Mouse (Mus musculus): ENCODE results near the gene Lbh.
A peak's percentile ranks its signal among the peaks of the same experiment; 100 is the strongest.

Gene Lbh

GRCm38 (mm10) chr17:72911283-72911682, 6.8 kb upstream of the Lbh start:
- DNase-seq (ENCODE audit: low read depth, low spot score), result no peak

- no peak for DNase-seq (ENCODE audit: low read depth, low spot score)
Observed at GRCm38 (mm10) chr17:72911751-72912150, 6.4 kb upstream of the Lbh start.

DNA sequence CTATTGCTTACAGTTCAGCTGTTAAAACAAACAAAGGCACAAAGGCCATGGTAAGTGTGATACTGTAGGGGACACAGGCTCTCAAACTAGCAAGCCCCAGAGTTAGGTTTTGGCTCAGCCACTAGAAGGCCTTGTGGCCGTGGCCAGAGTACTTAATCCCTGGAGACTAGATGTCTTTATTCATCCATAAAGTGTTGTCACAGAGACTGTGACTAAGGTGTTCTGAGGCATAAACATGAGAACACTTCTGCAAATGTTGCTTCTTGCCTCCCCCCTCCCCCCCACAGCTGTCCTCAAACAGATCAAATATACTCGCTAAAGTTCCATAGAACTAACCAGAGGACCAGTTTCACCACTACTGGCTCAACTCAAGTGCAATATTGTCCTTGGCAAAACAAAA, 4.0 kb upstream of the Lbh start:
- DNase-seq (ENCODE audit: low read depth, low spot score), result no peak

GRCm38 (mm10) chr17:72917241-72918030, 669 bp upstream of the Lbh start:
- DNase-seq (ENCODE audit: low read depth, low spot score), result peak; percentile 94

DNA sequence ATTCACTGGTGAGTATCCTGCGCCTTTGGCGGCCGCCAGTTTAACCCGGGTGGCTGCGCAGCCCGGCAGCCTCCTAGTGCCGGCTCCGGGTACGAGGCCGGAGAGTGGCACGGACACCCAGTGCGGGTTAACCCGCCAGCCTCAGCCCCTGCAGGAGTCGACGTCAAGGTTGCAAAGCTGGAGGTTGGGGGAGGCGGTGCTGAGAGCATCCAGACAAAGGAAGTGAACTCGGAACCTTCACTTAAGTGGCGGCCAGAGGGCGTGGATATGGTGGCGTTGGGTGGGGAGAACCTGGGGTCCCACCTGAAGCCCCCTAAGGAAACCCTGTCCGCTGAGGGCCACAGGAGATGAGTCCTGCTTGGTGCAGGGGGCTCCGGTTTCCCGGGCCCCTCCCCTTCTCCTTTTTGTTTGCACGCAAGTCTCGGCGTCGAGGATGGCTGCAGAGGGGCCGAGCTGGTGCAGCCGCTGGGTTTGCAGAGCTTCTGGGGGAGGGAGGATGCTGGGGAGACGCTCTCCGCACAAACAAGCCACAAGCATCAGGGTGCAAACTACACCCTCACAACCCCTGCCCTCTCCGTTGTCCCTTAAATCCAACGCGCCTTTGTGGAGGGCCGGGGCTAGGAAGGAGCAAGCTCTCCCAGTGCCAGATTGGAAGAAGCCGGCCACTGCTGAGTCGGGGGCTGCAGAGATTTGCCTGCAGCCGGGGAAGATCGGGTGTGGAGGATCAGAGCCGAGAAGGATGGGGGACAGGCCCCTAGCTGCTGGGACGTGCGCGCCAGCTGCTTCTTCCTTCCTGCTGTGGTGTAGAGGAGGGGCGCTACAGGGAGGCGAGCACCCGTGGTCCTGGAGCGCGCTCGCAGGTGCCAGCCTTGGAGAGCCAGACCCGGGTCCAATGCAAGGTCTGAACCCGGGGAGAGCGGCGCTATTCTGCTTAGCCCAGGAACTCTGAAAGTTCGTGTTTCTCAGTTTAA, 751 bp downstream of the Lbh start:
- DNase-seq (ENCODE audit: low read depth, low spot score), result peak; percentile 84

DNA sequence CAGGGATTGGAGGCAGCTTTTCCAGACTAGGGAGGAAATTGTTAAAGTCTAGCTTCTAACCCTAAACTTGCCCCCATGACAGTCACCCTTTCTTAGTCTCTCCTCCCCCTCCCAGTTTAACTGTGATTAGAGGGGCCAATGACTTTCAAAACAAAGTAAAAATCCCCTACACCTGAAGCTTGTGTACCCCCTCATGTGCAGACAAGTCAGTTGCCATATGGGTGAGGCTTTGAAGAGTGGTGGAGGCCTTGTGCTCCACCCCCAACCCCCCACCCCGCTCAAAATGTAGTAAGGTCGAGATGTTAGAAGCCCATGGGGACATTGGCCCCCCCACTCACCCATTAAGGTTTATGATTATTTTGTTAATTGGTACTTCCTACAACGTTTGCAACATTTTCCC, 1.5 kb downstream of the Lbh start:
- peak; percentile 47 for DNase-seq (ENCODE audit: low read depth, low spot score)

DNA sequence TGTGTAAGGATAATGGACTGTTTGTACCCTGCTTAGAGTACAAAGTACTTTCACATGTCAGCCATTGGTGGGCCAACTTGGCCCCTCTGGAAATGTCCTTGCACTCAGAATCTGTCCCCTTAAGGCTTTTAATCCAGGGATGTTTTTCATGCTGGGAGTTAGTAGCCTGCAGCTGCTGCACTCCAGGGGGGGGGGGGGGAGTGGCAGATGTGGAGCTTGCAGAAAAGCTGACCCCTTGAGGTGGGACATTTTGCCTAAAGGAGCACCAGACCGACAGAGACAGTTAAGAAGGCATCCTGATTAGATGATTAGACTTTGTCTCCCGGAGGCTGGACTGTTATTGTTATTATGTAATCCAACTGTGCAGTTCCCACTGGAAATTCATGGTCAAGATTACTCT, 2.3 kb downstream of the Lbh start:
- no peak for DNase-seq (ENCODE audit: low read depth, low spot score)

- DNase-seq (ENCODE audit: low read depth, low spot score), result peak; percentile 44
Observed at GRCm38 (mm10) chr17:72920971-72921370, 2.9 kb downstream of the Lbh start.

DNA sequence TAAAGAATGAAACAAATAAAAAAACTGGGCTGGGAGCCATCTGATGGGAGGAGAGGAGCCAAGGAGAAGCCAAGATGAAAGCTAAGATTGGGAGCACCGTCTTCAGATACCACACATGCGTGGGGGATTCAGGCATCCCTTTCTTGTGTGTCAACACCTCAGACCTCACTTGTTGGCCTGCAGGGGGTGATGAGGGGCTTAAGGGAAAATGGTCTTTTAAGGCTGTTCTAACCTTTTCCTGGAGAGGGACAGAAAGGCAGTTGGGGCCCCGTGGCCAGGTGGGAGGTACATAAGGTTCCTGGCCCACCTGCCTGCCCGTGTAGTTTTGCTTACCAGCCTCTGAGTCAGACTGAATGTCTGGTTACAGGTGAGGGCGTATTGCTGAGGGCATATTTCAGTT, 4.1 kb downstream of the Lbh start:
- DNase-seq (ENCODE audit: low read depth, low spot score), result no peak

- DNase-seq (ENCODE audit: low read depth, low spot score), result no peak
Observed at GRCm38 (mm10) chr17:72923283-72923682, 5.2 kb downstream of the Lbh start.

DNA sequence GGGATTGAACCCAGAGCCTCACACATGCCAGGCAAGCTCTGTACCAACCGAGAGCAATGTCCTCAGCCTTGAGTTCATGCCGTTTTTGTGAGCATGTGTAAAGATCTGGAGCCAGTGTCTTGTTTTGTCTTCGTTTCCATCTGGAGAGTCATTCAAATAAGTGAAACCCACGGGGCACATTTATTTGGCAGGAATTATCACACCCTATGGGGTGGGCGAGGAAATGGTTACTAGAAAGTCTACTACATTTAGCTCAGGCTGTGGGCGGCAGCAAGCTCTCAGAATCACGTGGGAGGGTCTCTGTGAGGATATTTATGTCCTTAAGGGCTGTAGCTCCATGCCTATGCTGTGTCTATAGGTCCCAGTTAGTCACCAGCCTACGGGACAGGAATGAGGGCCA, 6.2 kb downstream of the Lbh start:
- DNase-seq (ENCODE audit: low read depth, low spot score), result no peak

GRCm38 (mm10) chr17:72925111-72925510, 7.0 kb downstream of the Lbh start:
- peak; percentile 49 for DNase-seq (ENCODE audit: low read depth, low spot score)

GRCm38 (mm10) chr17:72925804-72926617, 7.9 kb downstream of the Lbh start:
- DNase-seq (ENCODE audit: low read depth, low spot score), result no peak

DNA sequence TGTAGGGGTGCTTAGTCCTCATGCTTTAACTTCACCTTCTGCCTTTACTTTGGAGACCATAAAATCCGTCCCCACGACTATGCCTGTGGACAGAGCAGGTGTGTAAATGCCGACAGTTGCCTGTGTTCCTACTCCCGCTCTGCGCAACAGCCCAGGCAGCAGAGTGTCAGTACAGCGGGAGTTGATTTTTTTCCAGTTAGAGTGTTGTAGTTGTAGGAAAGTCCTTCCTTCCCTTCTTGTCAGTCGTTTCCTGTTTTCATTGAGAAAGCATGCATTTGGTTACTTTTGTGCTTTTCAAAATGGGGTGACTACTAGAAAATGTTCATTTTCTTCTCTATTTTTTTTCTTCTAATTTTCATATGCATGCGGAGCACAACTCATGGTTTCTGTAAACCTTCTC, 8.9 kb downstream of the Lbh start:
- no peak for DNase-seq (ENCODE audit: low read depth, low spot score)

DNA sequence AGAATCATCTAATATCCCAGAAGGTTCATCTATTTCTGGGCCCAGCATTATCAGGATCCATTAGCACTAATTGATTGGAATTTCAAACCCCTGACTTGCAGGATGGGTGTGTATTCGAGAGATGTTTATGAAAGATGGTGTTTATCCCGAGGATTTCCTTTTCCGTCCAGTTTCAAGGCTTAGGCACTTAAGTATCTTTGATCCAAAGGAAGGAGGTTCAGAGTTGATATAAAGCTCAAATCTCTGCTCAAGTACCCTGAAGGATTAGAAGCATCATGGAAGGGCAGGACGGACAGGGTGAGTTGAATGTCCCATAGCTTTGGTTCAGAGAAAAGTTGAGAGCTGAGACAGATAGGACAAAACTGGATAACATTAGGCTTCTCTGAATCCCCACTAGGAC, 15.0 kb downstream of the Lbh start:
- no peak for DNase-seq (ENCODE audit: low read depth, low spot score)

- peak; percentile 78 for DNase-seq (ENCODE audit: low read depth, low spot score)
Observed at GRCm38 (mm10) chr17:72934146-72934545, 16.0 kb downstream of the Lbh start.

- peak; percentile 75 for DNase-seq (ENCODE audit: low read depth, low spot score)
Observed at GRCm38 (mm10) chr17:72934653-72935052, 16.5 kb downstream of the Lbh start.

GRCm38 (mm10) chr17:72935921-72936320, 17.8 kb downstream of the Lbh start:
- DNase-seq (ENCODE audit: low read depth, low spot score), result peak; percentile 80

- peak; percentile 37 for DNase-seq (ENCODE audit: low read depth, low spot score)
Observed at GRCm38 (mm10) chr17:72936336-72936735, 18.2 kb downstream of the Lbh start.

DNA sequence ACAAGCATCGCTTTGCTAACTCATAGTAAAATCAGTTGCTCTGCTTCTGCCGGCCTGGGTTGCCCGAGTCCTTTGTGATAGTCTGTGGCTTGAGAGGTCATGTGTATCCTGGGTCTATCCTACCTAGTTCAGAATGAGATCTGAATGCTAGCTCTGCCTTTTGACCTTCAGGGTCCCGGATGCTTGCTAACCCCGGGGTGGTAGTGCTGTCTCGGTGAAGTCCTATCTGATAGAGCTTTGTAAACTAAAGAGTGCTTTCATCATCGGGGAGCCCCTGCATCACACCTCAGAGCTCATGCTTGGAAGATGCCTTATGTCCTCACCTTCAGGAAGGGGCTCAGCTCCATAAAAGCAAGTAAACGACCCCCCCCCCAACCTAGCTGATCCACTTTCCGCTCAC, 19.1 kb downstream of the Lbh start:
- peak; percentile 54 for DNase-seq (ENCODE audit: low read depth, low spot score)

GRCm38 (mm10) chr17:72938026-72938795, 20.1 kb downstream of the Lbh start:
- peak; percentile 61 for DNase-seq (ENCODE audit: low read depth, low spot score)
